Mouse (Mus musculus) ovary, adult 18-20 months (tissue): ENCODE measurements at regions not wholly inside any gene's neighbourhood (a gene's known extent, or its start where the extent isn't known, plus 50 kb on each side); places are given as distances from the start of the nearest gene placed in this dataset.

Source experiments
- DNase-seq: peaks from one replicate; pipeline ENCODE4 v3.0.0; 2022; ENCODE audit warnings: low spot score, mixed read lengths

GRCm38 (mm10) chr3:99716381-99716780, 168.8 kb upstream of the Spag17 start:
- no peak for DNase-seq

- no peak for DNase-seq
Measured at GRCm38 (mm10) chr3:99738093-99738803, 147.0 kb upstream of the Spag17 start.

GRCm38 (mm10) chr3:99739654-99740053, 145.6 kb upstream of the Spag17 start:
- DNase-seq, result no peak

- no peak for DNase-seq
Measured at GRCm38 (mm10) chr3:99741249-99742222, 143.7 kb upstream of the Spag17 start.

- no peak for DNase-seq
Measured at GRCm38 (mm10) chr3:99749725-99750124, 135.5 kb upstream of the Spag17 start.

DNA sequence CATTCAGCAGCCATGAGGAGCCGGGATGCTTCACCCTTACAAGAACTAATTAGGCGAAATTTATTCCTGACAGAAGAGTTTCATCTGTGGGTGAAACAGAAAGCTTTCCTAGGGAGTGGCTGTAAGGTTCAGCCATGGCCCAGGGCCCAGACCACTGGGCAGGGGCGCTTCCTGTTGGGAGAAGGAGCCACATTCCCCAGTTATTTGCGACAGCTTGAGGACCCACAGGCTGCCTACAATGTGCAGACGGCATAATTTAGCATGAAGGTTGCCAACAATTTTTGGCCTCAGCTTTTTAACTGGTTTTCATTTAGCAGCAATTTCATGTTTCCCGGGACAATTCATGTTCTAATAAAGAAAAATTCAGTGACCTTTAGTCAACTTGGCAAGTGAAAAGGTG, 106.7 kb upstream of the Spag17 start:
- DNase-seq, result no peak

- no peak for DNase-seq
Measured at GRCm38 (mm10) chr3:99785955-99786529, 99.2 kb upstream of the Spag17 start.

DNA sequence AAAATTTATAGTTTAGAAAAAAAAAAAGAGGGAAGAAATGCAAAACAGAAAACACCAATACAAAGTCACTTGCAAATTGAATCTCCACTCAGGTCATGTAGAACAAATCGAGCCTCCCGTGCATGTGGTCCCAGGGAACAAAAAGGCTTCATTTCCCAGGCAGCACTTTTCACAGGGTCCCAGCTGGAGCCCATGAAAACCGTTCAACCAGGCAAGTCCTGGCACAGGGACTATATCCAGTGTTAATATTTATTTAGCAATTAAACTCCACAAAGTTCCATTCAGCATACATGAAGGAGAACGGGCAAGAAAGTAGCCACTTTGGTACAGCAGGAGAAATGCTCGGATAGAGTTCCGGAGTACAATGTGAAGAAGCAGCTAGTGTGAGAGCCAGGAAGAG, 93.9 kb upstream of the Spag17 start:
- no peak for DNase-seq

DNA sequence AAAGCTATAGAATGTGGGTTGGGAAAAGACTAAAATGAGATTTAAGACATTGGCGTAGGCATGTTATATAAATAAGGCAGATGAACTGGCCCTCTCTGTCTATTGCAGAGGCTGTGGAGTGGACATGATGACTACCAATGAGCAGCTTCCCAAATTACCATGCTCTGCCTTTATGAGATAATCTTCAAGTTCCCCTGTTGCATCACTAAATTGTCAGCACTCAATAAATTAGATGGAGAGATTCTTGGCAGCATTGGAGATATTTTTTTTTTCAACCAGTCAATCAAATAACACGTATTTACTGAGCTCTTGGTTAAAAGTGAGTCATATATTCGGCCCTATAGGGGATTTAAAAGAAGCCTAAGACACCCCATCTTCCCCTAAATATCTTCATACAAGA, 91.6 kb upstream of the Spag17 start:
- DNase-seq, result no peak

- no peak for DNase-seq
Measured at GRCm38 (mm10) chr3:99795835-99796234, 89.4 kb upstream of the Spag17 start.

GRCm38 (mm10) chr3:99797791-99798190, 87.4 kb upstream of the Spag17 start:
- no peak for DNase-seq

DNA sequence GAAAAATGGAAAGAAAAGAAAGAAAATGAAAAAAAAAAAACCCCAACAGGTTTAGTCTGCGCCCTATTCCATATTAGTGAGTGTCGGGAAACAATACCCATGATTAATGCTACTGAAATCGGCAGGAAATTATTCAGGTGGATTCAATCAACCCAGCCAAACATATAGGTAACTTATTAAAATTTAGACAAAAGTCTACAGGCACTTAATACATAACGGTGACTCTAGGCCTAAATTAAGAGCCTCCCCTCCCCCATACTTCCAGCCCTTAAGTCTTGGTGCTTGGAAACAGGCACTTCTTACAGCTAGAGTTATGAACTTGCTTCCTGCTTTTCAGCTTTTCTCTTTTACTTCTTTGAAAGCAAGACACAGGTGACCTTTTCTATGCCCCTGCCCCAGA, 74.7 kb upstream of the Spag17 start:
- no peak for DNase-seq

DNA sequence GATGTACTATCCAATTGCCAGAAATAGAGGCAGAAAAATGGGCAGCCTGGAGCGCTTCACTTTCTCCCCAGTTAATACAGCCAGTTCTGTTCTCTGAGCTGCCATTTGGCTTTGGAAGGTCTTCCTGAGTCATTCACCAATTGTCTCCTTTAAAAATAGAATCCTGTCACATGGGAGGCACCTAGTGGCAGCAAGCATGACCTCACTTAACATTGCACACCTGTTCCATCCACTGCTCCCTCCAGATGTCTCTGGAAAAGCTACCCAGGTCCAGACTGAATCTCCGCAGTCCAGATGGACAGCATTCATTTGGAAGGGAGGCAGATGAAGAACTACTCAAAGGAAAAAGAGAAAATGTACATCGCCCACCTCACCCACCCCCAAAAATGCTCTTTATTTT, 73.9 kb upstream of the Spag17 start:
- no peak for DNase-seq

GRCm38 (mm10) chr3:99812836-99813235, 72.4 kb upstream of the Spag17 start:
- no peak for DNase-seq

DNA sequence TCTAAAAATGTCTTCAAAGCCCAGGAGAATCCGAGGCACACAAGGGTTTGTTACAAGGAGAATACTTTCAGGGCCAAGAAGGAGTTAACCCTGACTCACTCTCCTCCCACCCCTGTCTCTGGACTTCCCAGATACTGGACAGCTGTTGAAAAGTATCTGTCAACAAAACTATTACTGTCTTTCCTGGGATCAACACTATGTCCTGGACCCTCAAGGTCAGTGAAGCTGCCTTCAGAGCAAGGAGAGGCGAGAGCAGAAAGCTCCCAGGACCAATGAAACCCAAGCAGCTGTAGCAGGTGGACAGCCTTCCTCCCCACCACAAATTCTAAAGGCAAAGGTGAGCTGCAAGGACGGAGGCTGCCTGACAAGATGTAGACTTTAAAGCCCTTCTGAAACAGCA, 70.1 kb upstream of the Spag17 start:
- DNase-seq, result no peak

GRCm38 (mm10) chr3:99817965-99818364, 67.2 kb upstream of the Spag17 start:
- DNase-seq, result no peak

DNA sequence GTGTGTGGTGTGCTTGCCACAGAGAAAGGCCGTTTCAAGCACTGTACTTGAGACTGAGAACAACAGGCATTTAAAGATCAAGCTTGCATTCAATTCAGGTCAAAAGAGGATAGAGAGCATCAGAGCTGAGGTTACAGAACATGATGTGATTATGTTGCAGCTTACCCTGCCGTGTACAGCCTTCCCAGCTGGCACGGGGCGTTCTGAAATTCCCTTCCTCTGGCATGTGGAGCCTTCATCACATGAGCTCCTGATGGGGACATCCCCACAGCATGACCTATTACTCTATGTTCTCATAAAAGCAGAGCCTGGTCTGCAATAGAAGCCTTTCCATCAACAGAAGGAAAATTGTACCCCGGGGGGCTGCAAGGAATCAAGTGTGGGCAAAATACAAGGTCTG, 62.5 kb upstream of the Spag17 start:
- DNase-seq, result no peak

GRCm38 (mm10) chr3:99823256-99823655, 62.0 kb upstream of the Spag17 start:
- no peak for DNase-seq
